Mouse (Mus musculus) thymus, adult 18-20 months (tissue): Measurements from ENCODE around the gene Vegfb.
A peak's percentile ranks its signal among the peaks of the same experiment; 100 is the strongest.
"Not testable (repeated sequence)": the region's sequence is repeated elsewhere in the genome, so short reads cannot be mapped to it uniquely, and the experiment has no call there.

Experiments used
- DNase-seq, 2 experiments: peaks; one replicate each; pipeline ENCODE4 v3.0.0; 2022; ENCODE audit warnings: mixed read lengths in 2 of 2

The Vegfb gene

GRCm38 (mm10) chr19:6992011-6992858 is 4.8 kb upstream of the Vegfb start, which contains the start of gene Dnajc4:
Dnajc4 (minus strand) TSS chr19:6992572.
- peak; percentile 97 to 99 for DNase-seq

DNA sequence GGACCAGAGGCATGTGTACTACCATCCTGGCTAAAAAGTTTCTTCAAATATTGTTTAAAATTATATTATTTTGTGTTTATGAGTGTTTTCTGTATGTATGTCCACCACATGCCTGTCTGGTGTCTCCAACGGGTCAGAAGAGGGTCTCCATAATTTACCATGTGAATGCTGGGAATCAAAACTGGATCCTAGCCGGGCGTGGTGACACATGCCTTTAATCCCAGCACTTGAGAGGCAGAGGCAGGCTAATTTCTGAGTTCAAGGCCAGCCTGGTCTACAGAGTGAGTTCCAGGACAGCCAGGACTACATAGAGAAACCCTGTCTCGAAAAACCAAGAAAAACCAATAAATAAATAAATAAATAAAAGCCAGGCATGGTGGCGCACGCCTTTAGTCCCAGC is 3.7 kb upstream of the Vegfb start:
- DNase-seq = not testable (repeated sequence)

GRCm38 (mm10) chr19:6990712-6991111 is 3.3 kb upstream of the Vegfb start:
- no peak for DNase-seq

GRCm38 (mm10) chr19:6989251-6989650 is 1.8 kb upstream of the Vegfb start:
- DNase-seq = no peak

GRCm38 (mm10) chr19:6987904-6988285 is 444 bp upstream of the Vegfb start:
- DNase-seq = no peak

DNA sequence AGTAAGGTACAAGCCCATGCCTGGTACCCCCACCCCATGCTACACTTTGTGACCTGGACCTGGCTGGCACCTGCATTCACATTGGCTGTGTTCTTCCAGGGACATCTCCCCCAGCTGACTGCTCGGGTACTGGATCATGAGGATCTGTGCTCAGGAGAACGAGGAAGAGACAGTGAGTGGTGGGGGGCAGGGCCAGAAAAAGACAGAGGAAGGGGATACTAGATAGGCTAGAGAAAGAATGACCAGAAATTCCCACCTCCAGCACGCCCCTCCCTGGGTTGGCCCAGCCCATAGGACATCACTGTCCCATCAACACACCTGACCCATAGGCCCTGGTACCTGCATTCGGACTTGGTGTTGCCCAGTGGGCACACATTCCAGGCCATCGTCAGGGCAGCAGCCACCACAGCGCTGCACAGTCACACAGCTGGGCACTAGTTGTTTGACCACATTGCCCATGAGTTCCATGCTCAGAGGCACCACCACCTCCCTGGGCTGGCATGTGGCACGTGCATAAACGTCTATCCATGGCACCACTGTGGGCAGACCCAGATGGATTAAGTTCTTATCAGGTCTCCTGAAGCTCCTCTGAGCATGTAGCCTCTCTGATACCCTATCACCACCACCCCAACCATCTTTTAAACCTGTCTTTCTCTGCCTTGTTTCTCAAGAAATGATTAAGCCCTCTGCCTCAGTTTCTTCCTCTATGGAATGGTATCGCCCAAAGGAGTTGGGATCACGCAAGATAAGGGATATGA is 1.3 kb downstream of the Vegfb start:
- no peak for DNase-seq

DNA sequence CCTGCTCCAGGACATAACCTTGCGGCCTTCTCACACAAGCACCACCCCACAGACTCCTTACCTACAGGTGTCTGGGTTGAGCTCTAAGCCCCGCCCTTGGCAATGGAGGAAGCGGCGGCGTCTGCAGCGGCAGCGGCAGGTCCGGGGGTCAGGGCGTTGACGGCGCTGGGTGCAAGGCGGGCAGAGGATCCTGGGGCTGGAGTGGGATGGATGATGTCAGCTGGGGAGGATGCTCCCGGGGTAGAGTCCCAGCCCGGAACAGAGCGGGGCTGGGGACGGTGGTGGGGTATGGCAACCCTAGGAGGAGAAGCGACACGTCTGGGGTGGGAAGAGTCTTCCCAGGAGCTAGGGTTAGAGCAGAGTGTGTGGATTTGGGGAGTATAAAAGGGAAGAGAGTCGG is 2.2 kb downstream of the Vegfb start:
- DNase-seq = no peak

DNA sequence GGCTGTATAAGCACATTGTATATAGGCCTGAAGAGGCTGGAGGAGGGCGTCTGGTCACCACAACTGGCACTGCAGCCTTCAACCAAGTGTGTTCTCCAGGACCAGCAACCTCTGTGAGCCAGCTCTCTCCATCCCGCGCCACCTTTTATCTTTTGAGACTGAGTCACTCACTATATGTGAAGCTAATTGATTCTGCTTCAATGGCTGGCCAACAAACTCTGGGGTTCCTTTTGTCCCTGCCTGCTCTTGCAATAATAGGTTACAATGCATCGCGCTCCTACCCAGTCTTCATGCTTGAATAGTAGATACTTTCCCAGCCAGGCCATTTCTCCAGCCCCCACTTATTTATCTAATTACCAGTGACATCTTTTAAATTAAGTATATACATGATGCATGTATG is 3.8 kb downstream of the Vegfb start:
- no peak for DNase-seq

DNA sequence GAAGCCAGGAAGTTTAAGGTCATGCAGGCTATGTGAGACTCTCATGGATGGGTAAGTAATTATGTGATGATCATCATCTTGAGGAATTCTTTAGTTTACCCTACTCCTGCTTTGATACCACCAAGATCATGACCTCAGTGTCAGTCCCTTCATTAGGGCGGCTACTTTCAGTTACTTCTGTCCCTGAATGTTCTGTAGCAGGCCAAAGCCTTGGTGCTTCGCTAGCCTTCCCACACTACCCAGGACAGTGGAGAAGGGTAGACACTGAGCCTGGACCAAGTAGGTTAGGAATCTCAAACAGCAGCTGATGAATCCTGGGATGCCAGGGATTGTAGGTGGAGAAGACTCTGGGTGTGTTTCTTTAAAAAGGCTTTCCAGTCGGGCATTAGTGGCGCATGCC is 6.0 kb downstream of the Vegfb start:
- no peak for DNase-seq

DNA sequence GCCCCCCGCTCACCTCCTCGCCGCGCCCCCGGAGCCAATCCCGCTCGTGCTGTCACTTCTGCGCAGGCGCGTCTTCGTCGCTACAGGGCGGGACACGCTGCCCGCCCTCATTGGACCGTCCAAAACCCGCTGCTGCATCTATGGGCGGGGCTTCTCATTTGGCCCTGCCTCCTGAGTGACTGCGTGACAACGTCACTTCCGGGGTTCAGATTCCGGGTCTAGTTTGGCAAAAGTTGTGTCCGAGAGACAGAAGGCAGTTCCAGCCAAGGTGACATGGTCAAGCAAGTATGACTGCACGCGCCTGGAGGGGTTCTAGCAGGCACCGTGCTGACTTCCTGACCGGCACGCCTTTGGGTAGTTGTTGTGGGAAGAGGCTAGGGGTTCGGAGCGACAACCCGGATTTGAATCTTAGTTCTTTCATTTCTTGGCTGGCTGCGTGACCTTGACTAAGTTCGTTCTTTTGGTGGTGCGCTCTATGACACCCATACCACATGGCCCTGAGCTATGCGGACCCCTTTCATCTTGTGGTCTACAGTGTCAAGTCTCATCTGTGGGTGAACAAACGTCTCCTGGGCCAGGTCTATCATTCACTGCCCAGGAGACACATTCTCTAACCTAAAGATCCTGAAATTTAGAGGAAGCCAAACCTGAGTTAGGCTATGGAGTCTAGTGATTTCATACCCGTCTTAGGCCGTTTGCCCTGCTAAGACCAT is 6.9 kb downstream of the Vegfb start, which contains the start of gene Fkbp2:
Gene Fkbp2 (minus strand): TSS at position 121 of the 713 bp plus-strand sequence.
- peak; percentile 97 to 99 for DNase-seq

- DNase-seq = peak; percentile 99
Observed at GRCm38 (mm10) chr19:6979486-6980380, 7.7 kb downstream of the Vegfb start.

GRCm38 (mm10) chr19:6979001-6979479 is 8.4 kb downstream of the Vegfb start:
- peak; percentile 49 to 70 for DNase-seq

DNA sequence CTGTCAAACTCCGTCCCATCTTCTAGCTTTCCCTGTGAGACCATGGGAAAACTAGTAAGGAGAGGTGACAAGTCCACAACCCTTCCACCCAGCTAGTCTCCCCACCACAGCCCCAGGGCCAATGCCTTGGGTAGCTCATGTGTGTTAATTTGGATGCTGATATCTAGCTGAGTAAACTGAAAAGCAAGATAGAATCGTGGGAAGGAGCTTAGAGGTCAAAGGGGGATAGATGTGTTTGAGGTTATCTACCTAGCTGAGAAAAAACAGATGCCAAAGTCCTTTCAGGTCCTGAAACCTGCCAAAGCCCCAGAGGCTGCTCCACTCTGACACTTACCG is 8.8 kb downstream of the Vegfb start:
- no peak for DNase-seq

DNA sequence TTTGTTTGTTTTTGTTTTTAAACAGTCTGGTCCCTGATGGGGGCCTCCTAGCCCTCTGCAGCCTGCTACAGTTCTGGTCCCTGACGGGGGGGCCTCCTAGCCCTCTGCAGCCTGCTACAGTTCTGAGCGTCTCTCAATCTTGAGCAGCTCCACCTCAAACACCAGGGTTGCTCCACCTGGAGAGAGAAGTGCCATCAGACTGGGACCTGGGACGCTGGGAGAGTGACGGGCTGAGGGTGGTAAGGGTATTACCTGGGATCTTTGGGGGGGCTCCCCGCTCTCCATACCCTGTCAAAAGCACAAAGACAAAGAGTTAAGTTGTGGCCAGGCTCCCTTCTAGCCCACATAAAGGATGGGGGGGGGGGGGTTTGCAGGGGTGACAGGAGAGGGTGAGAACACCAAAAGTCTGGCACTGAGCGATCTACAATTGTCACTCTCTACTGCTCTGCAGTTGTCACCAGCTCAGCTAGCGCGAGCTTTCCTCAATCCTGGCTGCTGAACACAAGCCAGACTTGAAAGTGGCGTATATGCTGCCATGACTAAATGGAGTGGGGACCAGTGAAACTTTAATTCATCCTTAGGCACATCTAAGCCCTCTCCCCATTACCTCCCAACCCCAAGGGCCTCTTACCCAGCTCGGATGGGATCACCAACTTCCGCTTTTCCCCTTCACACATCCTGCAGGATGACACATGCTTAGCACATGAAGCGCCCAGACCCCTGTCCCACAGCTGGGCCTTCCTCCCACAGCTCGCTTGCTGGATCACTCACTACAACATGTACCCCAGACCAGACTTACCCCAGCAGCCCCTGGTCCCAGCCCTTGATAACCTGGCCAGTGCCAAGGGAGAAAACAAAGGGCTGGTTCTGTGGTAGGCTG is 9.5 kb downstream of the Vegfb start:
- DNase-seq = no peak

DNA sequence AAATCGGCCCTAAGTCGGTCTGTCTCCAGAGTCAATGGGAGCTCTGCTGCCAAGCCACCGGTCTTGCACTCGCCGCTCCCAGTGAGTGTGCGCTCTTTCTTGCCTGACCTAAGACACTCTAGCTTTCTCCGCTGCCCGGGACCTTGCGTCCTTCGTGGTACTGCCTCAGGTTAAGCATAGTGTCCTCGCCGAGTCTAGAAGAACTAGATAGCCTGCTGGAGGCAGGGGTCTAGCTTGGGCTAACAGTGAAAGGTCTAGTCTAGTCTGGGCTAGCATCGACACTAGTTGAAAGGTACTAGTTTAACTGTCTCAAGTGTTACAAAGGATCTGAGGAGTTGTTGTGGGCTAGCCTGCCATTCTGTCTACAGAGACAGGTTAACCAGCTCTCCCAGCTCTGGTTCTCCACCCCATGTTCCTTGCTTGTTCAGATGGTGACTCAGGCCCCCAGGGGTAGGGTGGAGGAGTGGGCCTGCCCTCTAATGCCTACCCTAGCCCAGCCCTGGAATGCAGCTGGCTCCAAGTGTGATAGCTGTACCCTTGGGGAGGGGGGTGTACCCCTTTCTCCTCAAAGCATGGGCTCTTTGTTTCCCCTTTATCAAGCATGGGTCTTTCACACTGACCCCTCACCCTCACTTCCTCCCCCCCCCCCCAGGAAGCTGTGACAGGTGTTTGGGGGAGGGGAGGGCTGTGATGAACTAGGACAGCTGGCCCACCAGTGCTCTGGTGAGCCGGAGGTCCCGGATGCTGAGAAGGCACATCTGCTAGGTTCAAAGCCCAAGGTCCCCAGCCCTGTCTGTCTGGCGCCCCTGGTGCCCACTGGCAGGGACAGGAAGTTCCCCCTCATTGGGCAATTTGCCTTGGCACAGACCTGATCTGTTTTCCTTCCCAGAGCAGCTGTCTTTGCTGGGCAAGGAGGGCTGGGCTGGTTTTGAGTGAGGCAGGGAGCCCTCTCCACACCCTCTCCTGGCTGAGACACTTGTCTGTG is 11.6 kb downstream of the Vegfb start, which contains the start of gene Plcb3:
Gene Plcb3 (minus strand): TSS at position 934 of the 985 bp plus-strand sequence.
- DNase-seq = peak; percentile 85 to 93

DNA sequence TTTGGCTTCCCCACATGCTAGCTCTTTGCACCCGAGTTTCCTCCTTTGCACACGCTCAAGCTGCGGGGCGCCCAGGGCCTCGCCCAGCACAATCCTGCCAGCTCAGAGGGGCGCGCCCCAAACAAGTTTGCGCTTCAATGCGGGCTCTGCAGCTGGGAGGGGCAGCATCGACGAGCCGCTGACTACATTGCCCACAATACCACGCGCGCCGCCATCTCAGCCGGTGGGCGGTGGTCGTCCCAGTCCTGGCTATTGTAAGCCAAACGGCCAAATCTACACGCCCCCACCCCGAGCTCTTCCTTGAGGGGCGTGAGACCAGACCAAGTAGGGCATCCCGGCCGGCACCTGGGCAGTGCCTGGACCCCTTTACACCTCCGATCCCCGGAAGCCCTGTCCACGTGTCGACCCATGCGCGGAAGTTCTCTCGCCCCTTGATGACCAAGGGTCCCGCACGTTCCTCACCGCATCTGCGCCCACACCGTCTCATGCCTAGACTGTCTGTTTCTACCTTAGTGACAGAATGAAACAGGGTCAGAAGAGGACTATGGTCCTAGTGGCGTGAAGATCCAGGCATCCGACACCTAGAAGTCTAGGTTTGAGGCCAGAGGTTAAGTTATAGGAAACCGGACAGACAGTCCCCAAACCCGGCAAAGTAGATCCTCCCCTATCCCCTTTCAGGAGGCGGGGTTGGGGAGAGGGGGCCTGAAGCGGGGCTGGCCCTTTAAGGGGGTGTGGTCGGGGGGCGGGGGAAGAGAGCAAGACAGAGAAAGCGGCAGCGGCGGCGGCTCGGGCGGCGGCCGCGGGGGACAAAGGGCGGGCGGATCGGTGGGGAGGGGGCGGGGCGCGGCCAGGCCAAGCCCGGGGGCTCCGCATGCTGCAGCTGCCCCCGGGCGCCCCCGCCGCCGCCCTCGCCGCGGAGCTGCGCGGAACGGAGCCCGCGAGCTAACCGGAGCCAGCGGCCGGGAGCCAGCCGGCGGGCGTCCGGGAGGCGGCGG is 12.9 kb downstream of the Vegfb start, which contains the start of gene Ppp1r14b:
Gene Ppp1r14b (plus strand): TSS at position 758 of the 995 bp plus-strand sequence.
- peak; percentile 78 to 83 for DNase-seq

DNA sequence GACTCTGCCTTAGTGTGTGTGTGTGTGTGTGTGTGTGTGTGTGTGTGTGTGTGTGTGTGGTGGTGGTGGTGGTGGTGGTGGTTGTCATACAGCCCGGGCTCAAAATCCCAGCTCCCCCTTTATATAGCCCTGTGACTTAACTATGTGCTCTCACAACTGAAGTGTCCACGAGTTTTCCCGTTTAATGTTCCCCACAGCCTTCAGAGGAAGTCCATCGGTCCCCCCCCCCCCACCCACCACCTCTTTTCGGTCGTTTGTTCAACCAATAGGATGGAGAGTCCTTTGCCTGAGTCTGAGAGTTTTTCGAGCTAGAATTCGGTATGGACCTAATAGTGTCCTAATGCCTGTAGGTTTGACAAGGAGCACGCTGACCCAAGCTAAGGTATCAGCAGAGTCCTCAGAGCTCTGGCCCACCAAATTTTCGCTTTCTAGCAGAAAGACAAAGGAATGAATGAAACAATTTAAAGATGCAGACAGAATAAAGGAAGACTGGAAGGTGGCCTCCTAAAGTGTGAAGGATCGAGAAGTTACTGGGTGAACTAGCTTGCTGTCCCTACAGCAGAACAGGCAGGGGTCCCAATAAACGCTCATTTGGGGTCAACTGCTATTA is 13.8 kb downstream of the Vegfb start:
- DNase-seq = no peak
